Mouse (Mus musculus): ENCODE measurements around the gene Tlk2.

Gene Tlk2

GRCm38 (mm10) chr11:105313633-105314014 is 135.0 kb downstream of the Tlk2 start:
- DNase-seq (ENCODE audit: low spot score): no peak

- no peak for DNase-seq (ENCODE audit: low spot score)
These were observed 136.7 kb downstream of the Tlk2 start for GRCm38 (mm10) chr11:105315296-105315695.

- DNase-seq (ENCODE audit: low spot score): no peak
These were observed 137.5 kb downstream of the Tlk2 start for GRCm38 (mm10) chr11:105316121-105316520.

- DNase-seq (ENCODE audit: low spot score): no peak
These were observed 139.2 kb downstream of the Tlk2 start for GRCm38 (mm10) chr11:105317769-105318168.

GRCm38 (mm10) chr11:105321090-105321489 is 142.5 kb downstream of the Tlk2 start:
- no peak for DNase-seq (ENCODE audit: low spot score)

- DNase-seq (ENCODE audit: low spot score): no peak
These were observed 144.9 kb downstream of the Tlk2 start for GRCm38 (mm10) chr11:105323530-105323929.

GRCm38 (mm10) chr11:105327101-105327500 is 148.5 kb downstream of the Tlk2 start:
- DNase-seq (ENCODE audit: low spot score): no peak

GRCm38 (mm10) chr11:105329962-105330361 is 151.4 kb downstream of the Tlk2 start:
- DNase-seq (ENCODE audit: low spot score): no peak

- no peak for DNase-seq (ENCODE audit: low spot score)
These were observed 152.5 kb downstream of the Tlk2 start for GRCm38 (mm10) chr11:105331129-105331528.

GRCm38 (mm10) chr11:105331732-105332131 is 153.1 kb downstream of the Tlk2 start:
- DNase-seq (ENCODE audit: low spot score): peak; percentile 52

- DNase-seq (ENCODE audit: low spot score): peak; percentile 43
These were observed 153.9 kb downstream of the Tlk2 start for GRCm38 (mm10) chr11:105332468-105332867.

All from ovary, postnatal 14 days (tissue).